Mouse (Mus musculus): ENCODE results near the gene Baiap2.

GRCm38 (mm10) chr11:120011114-120011760 is 68.7 kb downstream of the Baiap2 start:
- TF ChIP-seq POLR2A (IDR thresholded peaks at IDR 0.05; ENCODE audit: control insufficient read depth, low read depth, low read length) (no peak), CTCF (IDR thresholded peaks at IDR 0.05; ENCODE audit: control insufficient read depth, insufficient read depth, insufficient replicate concordance, low read depth, low read length) (no peak)

Data from testis, adult 2 months (tissue).